Mouse (Mus musculus) hindbrain, postnatal 0 days (tissue): ENCODE results near the gene Rps15a. TPM values are rescaled to one million over a fixed set of nuclear protein-coding genes. Genes with fewer than 3 reads are reported as not detected.

Experiments
- ATAC-seq: fragments of 200-750 bp; cut with Nextera tagmentation; 2 replicates; pipeline ENCODE4 v1.8.0; 2017; ENCODE audit warnings: mild to moderate bottlenecking, moderate TSS enrichment, moderate library complexity
- DNase-seq: peaks from one replicate; pipeline ENCODE4 v3.0.0-alpha.2; 2015; ENCODE audit warnings: low spot score
- H3K27ac ChIP-seq: fragments of 300-500 bp; sonication (generic); 2 replicates; pipeline ENCODE4 v1.5.1; 2014; ENCODE audit warnings: mild to moderate bottlenecking
- H3K27me3 ChIP-seq: fragments of 300-500 bp; sonication (generic); 2 replicates; pipeline ENCODE4 v1.6.1; 2014; ENCODE audit warnings: low read length, mixed read lengths; ENCODE audit not compliant: insufficient read depth
- H3K36me3 ChIP-seq: fragments of 300-500 bp; sonication (generic); 2 replicates; pipeline ENCODE4 v1.6.1; 2014; ENCODE audit warnings: low read length, mixed read lengths; ENCODE audit not compliant: insufficient read depth
- H3K4me1 ChIP-seq: fragments of 300-500 bp; sonication (generic); 2 replicates; pipeline ENCODE4 v1.6.1; 2014; ENCODE audit warnings: antibody characterized with exemption, low read length, mixed read lengths; ENCODE audit not compliant: insufficient read depth
- H3K4me2 ChIP-seq: fragments of 300-500 bp; sonication (generic); 2 replicates; pipeline ENCODE4 v1.6.1; 2014; ENCODE audit warnings: low read depth, mild to moderate bottlenecking, low read length, moderate library complexity, mixed read lengths
- H3K4me3 ChIP-seq: fragments of 300-500 bp; sonication (generic); 2 replicates; pipeline ENCODE4 v1.5.1; 2014; ENCODE audit warnings: low read length
- H3K9ac ChIP-seq: fragments of 300-500 bp; sonication (generic); replicated peaks from 2 replicates; pipeline ENCODE4 v1.6.1; 2014; ENCODE audit warnings: mild to moderate bottlenecking, low read length, moderate library complexity, mixed read lengths
- H3K9me3 ChIP-seq: fragments of 300-500 bp; sonication (generic); 2 replicates; pipeline ENCODE4 v1.6.1; 2016; ENCODE audit warnings: low read length, mixed read lengths
- CTCF ChIP-seq: IDR thresholded peaks from 2 replicates; pipeline ENCODE4 v1.5.1; 2016; ENCODE audit warnings: antibody characterized with exemption, control low read depth, low read depth
- WGBS: fragments of 180-500 bp; shearing (Covaris S2); extraction: QIAGEN DNeasy Blood & Tissue Kit; methylation state at CpG from one replicate; pipeline ENCODE4 v1.1.7; 2014; 5-methylcytosine and 5-hydroxymethylcytosine counted together
- polyA plus RNA-seq: library from polyadenylated mRNA; unstranded; fragments of >200 nt; fragmentation: Nextera tagmentation; extraction: Ambion mirVana; gene quantifications from 2 replicates; pipeline ENCODE4 v1.2.1, GENCODE M21; 2015
- total RNA-seq: library from RNA; depleted of rRNA; stranded (reverse); fragments of >200 nt; gene quantifications from 2 replicates; pipeline ENCODE4 v1.2.3, GENCODE M21; 2014; rRNA removed

Rps15a gene
- total RNA-seq (132 and 176 TPM in 2 replicates), polyA plus RNA-seq (368 and 402 TPM in 2 replicates)

DNA sequence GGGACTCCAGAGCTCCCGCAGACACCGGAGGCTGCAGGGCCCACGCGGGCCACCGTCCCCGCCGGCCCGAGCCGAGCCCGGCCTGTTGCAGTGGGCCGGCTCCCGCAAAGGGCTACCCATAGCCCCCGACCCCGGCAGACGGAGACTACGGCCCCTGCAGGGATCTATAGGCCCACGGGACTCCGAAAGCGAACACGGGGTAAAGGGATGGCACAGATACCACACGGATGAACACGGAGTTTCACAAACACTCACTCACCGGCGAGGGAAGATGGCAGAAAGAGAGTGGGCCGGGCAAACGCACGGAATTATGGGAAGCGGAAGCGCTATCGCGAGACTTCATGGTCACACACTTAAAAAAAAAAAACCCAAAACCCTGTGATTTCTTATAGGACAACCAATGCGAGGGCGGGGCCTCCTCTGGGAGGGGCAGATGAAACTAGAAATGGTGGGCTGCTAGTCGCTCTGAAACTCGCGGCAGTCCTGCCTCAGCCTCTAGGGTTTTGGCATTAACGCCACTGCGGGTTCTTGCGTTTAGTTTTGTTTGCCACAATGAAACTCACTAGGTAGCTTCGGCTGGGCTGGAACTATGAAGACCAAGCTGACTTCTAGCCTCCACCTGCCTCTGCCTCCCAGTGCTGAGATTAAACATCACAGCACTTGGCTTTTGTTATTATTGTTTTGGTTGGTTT lies at the start of gene Rps15a:
Gene Rps15a, minus strand, starts transcription at position 312 of the 692 bp plus-strand sequence.
- Histone ChIP-seq H3K36me3 (peaks cover 39% of the 10 kb centered on the region), H3K4me2 (peak within 1 kb of the TSS; percentile 85), H3K4me1 (peaks cover 11% of the 10 kb centered on the region), H3K9ac (peak within 1 kb of the TSS; percentile 80), H3K4me3 (peak within 1 kb of the TSS; percentile 81), H3K27ac (peak within 1 kb of the TSS; percentile 92), H3K27me3 (no peaks in the 10 kb centered on the region), H3K9me3 (no peaks in the 10 kb centered on the region)
- ATAC-seq (peak; percentile 93), DNase-seq (peak; percentile 97)
- under 1% methylated on average over 40 of the region's 40 CpGs for WGBS
- TF ChIP-seq CTCF, result peak; percentile 46

- ATAC-seq (no peak), DNase-seq (no peak)
- TF ChIP-seq CTCF, result no peak
- no peak overlapping the region for H3K4me2 ChIP-seq
- no peaks in the 10 kb centered on the region for H3K4me1 ChIP-seq
- H3K36me3 ChIP-seq, result peaks cover 37% of the 10 kb centered on the region
- no peaks in the 10 kb centered on the region for H3K27me3 ChIP-seq
- WGBS, result 84% methylated on average over 8 of the region's 8 CpGs
- no peak overlapping the region for H3K4me3 ChIP-seq
- H3K27ac ChIP-seq, result no peak overlapping the region
- no peaks in the 10 kb centered on the region for H3K9me3 ChIP-seq
- no peak overlapping the region for H3K9ac ChIP-seq
Observed at GRCm38 (mm10) chr7:118163006-118163405, 47.0 kb upstream of the Rps15a start.

GRCm38 (mm10) chr7:118160121-118160520 lies 44.1 kb upstream of the Rps15a start:
- peaks cover 39% of the 10 kb centered on the region for H3K36me3 ChIP-seq
- ATAC-seq (no peak), DNase-seq (no peak)
- 90% methylated on average over 3 of the region's 3 CpGs for WGBS
- no peak overlapping the region for H3K4me2 ChIP-seq
- H3K9me3 ChIP-seq, result no peaks in the 10 kb centered on the region
- no peak overlapping the region for H3K9ac ChIP-seq
- no peak overlapping the region for H3K27ac ChIP-seq
- no peaks in the 10 kb centered on the region for H3K27me3 ChIP-seq
- TF ChIP-seq CTCF, result no peak
- no peak overlapping the region for H3K4me3 ChIP-seq
- H3K4me1 ChIP-seq, result no peaks in the 10 kb centered on the region

DNA sequence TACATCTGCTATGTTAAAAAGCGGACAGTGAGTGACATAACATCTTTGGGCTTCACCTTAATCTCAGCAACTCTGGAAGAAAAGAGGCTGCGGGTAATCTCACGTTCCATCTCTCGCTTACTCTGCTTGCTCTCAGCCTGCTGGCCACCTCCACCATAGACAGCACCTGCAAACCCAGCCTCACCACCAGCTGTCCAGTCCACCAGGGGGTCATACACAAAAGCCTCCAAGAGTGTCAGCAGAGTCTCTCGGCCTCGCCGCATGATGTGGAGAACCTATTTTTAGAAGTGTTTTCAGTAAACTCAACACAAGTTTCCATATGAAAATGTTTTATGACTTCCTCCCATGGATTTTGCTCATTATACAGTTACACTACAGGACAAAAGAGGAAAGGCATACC lies 40.5 kb upstream of the Rps15a start:
- H3K9ac ChIP-seq, result no peak overlapping the region
- DNase-seq (no peak), ATAC-seq (no peak)
- no peak overlapping the region for H3K27ac ChIP-seq
- TF ChIP-seq CTCF, result no peak
- H3K27me3 ChIP-seq, result no peaks in the 10 kb centered on the region
- no peak overlapping the region for H3K4me2 ChIP-seq
- peaks cover 66% of the 10 kb centered on the region for H3K36me3 ChIP-seq
- 94% methylated on average over 7 of the region's 7 CpGs for WGBS
- H3K4me3 ChIP-seq, result no peak overlapping the region
- H3K9me3 ChIP-seq, result no peaks in the 10 kb centered on the region
- no peaks in the 10 kb centered on the region for H3K4me1 ChIP-seq

- 93% methylated on average over 6 of the region's 6 CpGs for WGBS
- no peaks in the 10 kb centered on the region for H3K4me1 ChIP-seq
- H3K36me3 ChIP-seq, result peaks cover 64% of the 10 kb centered on the region
- no peak overlapping the region for H3K4me3 ChIP-seq
- H3K27ac ChIP-seq, result no peak overlapping the region
- no peak overlapping the region for H3K9ac ChIP-seq
- no peak for TF ChIP-seq CTCF
- H3K4me2 ChIP-seq, result no peak overlapping the region
- no peaks in the 10 kb centered on the region for H3K27me3 ChIP-seq
- ATAC-seq, result no peak
- no peak for DNase-seq
- no peaks in the 10 kb centered on the region for H3K9me3 ChIP-seq
Observed at GRCm38 (mm10) chr7:118154150-118154549, 38.2 kb upstream of the Rps15a start.

- no peaks in the 10 kb centered on the region for H3K9me3 ChIP-seq
- H3K4me3 ChIP-seq, result no peak overlapping the region
- no peak overlapping the region for H3K4me2 ChIP-seq
- WGBS, result 88% methylated on average over 3 of the region's 3 CpGs
- ATAC-seq (no peak), DNase-seq (no peak)
- H3K36me3 ChIP-seq, result peaks cover 50% of the 10 kb centered on the region
- H3K27me3 ChIP-seq, result no peaks in the 10 kb centered on the region
- H3K27ac ChIP-seq, result no peak overlapping the region
- no peak overlapping the region for H3K9ac ChIP-seq
- H3K4me1 ChIP-seq, result no peaks in the 10 kb centered on the region
- no peak for TF ChIP-seq CTCF
Observed at GRCm38 (mm10) chr7:118143602-118144001, 27.6 kb upstream of the Rps15a start.

DNA sequence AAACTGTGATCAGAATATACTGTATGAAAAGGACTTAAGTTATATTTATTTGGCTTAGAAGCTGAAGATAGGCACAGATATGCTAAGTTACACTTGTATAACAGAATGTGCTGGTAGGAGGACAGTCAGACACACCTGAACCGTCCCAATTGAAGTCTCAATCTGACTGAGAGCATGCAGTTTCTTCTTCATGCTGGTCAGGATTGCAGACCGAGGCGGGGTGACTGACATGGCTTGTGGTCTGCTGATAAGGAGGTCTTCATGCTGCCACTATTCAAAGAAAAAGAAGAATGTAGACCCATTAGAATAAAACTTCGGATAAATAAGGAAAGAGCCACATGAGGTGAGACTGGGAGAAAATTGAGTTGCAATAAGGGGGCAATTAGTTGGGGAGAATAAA lies 27.1 kb upstream of the Rps15a start:
- no peak overlapping the region for H3K4me2 ChIP-seq
- ATAC-seq (no peak), DNase-seq (no peak)
- no peak for TF ChIP-seq CTCF
- no peak overlapping the region for H3K9ac ChIP-seq
- no peak overlapping the region for H3K27ac ChIP-seq
- H3K4me3 ChIP-seq, result no peak overlapping the region
- H3K9me3 ChIP-seq, result no peaks in the 10 kb centered on the region
- H3K4me1 ChIP-seq, result no peaks in the 10 kb centered on the region
- no peaks in the 10 kb centered on the region for H3K27me3 ChIP-seq
- peaks cover 45% of the 10 kb centered on the region for H3K36me3 ChIP-seq
- 94% methylated on average over 4 of the region's 4 CpGs for WGBS
